Mouse (Mus musculus) layer of hippocampus, adult 8-10 months (tissue): ENCODE measurements at regions not wholly inside any gene's neighbourhood (a gene's known extent, or its start where the extent isn't known, plus 50 kb on each side); places are given as distances from the start of the nearest gene placed in this dataset.

ENCODE experiments used
- DNase-seq, 2 experiments: peaks; one replicate each; pipeline ENCODE4 v3.0.0; 2022; ENCODE audit warnings: low spot score in 2 of 2

DNA sequence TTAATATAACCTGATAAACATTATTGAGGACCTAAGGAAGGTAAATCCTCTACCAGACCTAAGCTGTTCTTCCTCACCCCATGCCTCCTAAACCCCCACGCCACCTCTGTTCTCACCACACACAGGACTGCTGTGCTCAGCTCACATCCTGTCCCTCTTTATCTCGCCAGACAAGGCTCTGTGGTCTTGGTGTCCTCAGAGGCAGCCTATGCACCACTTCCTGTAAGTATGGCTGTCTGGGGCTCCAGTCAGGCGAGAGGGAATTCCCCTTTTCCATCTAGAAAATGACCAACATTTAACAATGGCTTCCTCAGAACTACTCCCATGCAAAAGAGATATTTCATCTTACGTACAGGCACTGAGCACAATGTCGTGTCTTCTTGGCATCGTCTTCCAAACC is 86.2 kb upstream of the Dhrs4 start:
- DNase-seq, result no peak

- no peak for DNase-seq
Observed at GRCm38 (mm10) chr14:55406146-55406545, 72.4 kb upstream of the Dhrs4 start.
